Mouse (Mus musculus) monocyte, adult 5-6 weeks (primary cell): ENCODE data around the gene Vangl1. TPM values are rescaled to one million over a fixed set of nuclear protein-coding genes. Genes with fewer than 3 reads are reported as not detected.

Source experiments
- ATAC-seq: fragments of 153-309, 156-312 bp; replicated peaks from 2 replicates; pipeline ENCODE4 v1.8.0; 2017; ENCODE audit warnings: mild to moderate bottlenecking; ENCODE audit not compliant: low TSS enrichment, insufficient number of reproducible peaks, severe bottlenecking, poor library complexity, low FRiP score
- total RNA-seq: library from RNA; stranded (forward); fragments of 200-1000, 200-491, 200-594 nt; gene quantifications from 3 replicates; pipeline ENCODE4 v1.2.3, GENCODE M21; 2017

The Vangl1 gene
- total RNA-seq, 1 experiment from 2014 or later, result 1.4 TPM

GRCm38 (mm10) chr3:102125546-102125945 is 78.9 kb downstream of the Vangl1 start:
- no peak for ATAC-seq

DNA sequence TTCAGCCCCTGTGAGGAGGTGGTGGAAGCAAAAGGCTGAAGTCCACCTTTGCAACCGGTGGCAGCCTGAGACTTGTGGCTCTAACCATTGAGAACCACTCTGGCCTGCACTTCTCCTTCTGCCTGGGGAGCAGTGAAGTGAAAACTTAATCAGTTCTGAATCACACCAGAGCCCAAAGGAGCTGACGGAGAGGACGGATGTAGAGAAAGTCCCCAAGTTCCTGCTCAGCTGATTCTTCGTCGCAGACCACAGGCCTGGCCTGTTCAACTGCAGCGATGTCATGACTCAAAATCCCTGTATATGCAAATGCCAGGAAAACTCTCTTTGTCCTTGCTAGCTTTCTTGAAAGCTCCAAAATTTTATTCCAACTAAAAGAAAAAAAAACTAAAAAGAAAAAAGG is 80.8 kb downstream of the Vangl1 start:
- ATAC-seq, result no peak

DNA sequence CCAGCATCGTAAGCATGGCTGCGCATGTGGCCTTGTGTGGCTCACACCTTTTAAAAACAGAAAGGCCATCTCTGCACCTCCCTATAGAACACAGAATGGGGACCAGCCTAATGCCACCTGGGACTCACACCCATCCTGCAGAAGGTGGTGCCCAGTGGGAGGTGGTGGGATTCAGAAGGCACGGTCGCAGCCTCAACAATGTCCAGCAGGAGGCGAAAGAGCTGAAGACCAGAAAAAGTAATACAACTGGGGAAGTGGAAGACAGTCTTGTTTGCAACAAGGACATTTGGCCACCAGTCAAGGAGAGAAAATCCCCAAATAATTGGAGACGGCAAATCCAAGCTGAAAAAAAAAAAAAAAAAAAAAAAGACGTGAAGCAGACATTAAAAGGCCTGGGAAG is 82.4 kb downstream of the Vangl1 start:
- no peak for ATAC-seq

DNA sequence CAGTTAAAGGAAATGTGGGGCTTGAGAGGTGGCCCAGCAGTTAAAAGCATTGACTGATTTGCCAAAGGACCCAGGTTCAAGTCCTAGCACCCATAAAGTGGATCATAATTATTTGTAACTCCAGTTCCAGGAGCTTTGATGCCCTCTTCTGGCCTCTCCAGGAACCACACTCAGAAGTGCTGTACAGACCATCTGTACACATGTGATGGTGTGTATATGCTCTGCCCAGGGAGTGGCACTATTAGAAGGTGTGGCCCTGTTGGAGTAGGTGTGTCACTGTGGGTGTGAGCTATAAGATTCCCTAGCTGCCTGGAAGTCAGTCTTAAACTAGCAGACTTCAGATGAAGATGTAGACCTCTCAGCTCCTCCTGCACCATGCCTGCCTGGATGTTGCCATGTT is 83.5 kb downstream of the Vangl1 start:
- ATAC-seq, result no peak

DNA sequence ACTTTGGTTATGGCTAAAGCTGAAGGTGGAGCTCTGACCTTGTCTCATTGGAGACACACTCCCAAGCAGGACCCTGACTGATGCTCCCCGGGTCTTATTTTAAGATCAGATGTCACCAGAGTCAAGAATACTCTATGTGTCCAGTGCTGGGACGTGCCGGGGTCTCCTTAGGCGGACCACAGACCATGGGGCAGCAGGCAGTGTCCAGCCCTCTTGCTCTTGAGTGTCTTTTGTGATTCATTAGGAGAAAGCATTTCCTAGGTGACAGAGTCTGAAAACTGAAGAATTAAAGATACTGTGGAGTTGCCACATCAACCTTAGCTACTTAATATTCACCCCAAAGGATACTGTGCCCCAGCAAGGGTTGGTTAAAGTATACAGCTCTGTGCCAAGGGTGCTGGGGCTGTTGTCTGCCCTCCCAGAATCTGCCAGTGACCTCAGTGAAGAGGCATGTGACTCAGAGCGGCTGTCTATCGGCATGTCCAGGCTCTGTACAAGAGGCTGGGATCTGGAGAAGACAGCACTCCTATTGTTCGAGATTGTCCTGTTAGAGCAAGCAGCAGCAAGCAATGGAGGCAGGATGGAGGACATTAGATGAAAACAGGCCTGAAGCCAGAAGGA is 92.4 kb downstream of the Vangl1 start:
- ATAC-seq, result no peak

DNA sequence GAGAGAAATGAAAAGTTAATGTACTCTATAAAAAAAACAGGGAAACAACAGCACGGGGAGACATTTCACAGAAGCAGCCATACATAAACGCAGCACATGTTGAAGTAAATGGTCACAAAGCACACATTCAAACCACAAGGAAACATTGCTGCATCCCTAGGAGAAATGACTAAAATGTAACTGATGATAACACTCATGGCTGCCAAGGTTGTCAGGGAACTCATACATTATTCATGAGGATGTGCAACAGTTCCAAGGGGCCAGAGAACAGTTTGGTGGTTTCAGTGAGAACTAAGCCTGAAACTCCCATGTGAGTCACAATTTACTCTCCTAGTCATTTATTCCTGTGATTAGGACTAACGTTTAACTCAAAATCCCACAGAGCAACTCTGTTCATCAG is 96.3 kb downstream of the Vangl1 start:
- no peak for ATAC-seq

DNA sequence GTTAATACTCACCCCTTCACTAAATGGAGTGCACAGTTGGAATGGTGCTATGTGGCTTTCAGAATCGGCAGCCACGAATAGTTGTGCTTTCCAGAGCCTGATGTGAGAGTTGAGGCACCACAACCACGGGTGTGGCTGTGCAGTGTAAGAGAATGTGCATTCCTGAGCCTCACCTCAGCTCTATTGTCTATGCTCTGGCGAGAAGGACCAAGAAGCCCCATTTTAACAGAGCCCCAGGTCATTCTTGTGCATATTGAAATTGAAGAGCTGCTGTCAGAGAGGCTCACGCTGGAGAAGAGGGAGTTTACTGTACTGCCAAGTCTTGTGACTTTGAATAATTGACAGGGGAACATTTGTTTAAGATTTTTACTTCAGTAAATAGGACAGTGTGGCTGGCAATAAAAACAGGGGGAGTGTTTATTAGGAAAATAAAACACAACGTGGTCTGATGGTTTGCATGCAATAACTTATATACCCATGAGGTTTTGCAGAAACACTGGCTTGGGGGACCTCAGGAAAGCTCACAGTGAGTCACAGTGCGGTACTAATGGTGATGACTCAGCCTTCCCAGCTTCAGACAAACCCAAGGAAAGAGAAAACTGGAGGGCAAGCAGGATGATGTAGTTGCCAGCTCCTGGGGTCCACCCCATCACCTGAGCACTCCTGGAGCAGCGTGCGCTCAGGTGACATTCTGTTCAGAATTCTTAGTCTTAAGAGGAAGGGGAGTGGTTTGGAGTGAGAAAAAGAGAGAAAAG is 100.5 kb downstream of the Vangl1 start:
- ATAC-seq, result no peak

Other genes with a start within 250 kb of the Vangl1 start
- gene Nhlh2, start 194.6 kb downstream of the Vangl1 start, total RNA-seq, result not detected in 3 replicates
- gene Casq2, start 118.3 kb downstream of the Vangl1 start, total RNA-seq, result not detected in 3 replicates